Mouse (Mus musculus) lung, adult 2 months (tissue): Measurements from ENCODE around the gene Cbarp.

Experiments used
- CTCF ChIP-seq: fragments of 200-500 bp; IDR thresholded peaks from 2 replicates; pipeline ENCODE4 v1.5.1; 2011; ENCODE audit warnings: mild to moderate bottlenecking, low read length, control low read depth; ENCODE audit not compliant: insufficient read depth
- POLR2A ChIP-seq: fragments of 200-500 bp; IDR thresholded peaks from 2 replicates; pipeline ENCODE4 v1.6.1; 2011; ENCODE audit warnings: low read depth, mild to moderate bottlenecking, control low read depth, low read length, borderline replicate concordance; ENCODE audit errors: extremely low read depth

DNA sequence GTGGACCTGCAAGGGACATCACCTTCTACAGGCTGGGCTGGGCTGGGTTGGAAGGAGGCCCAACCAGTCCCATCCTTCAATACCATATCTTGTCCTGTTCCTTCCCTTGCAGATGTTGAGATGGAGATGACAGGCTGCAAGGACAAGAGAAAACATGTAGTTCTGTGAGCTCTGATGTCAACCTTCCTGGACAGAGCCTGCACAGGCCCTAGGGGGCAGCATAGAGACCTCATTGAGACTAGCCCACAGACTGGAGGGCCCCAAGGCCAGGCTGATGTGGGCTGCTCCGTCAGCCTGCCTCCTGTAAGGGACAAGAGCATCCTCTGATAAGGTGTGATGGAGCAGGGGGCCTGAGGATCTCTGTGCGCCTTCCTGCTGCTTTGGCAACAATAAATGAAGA is 34.1 kb upstream of the Cbarp start:
- TF ChIP-seq POLR2A = no peak
- peak; percentile 49; the same call in 1 of the 2 replicates for TF ChIP-seq CTCF
